In the genomic region with DNA sequence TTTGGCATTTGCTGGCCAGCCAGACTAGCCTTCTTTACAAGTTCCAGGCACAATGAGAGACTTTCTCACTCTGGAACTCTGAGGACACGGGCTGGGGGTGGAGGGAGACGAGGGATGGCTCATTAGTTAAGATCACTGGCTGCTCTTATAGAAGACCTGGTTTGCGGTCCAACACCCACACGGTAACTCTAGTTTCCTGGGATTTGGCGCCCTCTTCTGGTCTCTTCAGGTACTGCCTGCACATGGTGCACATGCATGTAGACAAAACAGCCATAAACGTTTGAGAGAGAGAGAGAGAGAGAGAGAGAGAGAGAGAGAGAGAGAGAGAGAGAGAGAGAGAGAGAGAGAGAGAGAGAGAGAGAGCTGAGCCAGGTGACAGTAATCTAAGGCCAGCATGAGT, we compare ENCODE assay signal across 1 mouse cellular context.
TF ChIP-seq lines count a peak whose summit lies in the region.

No protein-coding gene starts in this region.

TF ChIP-seq in CH12.LX, 34 proteins besides CTCF, POLR2A, EP300 and RAD21 (continued from another document):
- no peak for TF ChIP-seq BHLHE40 (IDR thresholded peaks at IDR 0.05; ENCODE audit: low read depth, low read length)
